Mouse (Mus musculus): Measurements from ENCODE around the gene Acsbg1. TPM values are rescaled to one million over a fixed set of nuclear protein-coding genes. Genes with fewer than 3 reads are reported as not detected.

Gene Acsbg1
- total and polyA plus RNA-seq, 2 experiments, result under 0.01 to 0.12 TPM

- peak; percentile 44 for DNase-seq (ENCODE audit: extremely low read depth, low read depth, low spot score)
- H3K36me3 ChIP-seq (ENCODE audit: control insufficient read depth, insufficient read depth, low read length), result no peaks in the 10 kb centered on the region
- H3K79me2 ChIP-seq (ENCODE audit: control insufficient read depth, insufficient read depth, low read length), result no peaks in the 10 kb centered on the region
- no peak overlapping the region for H3K27ac ChIP-seq (replicated peaks; ENCODE audit: insufficient read depth, low read depth, low read length)
- H3K4me3 ChIP-seq (ENCODE audit: insufficient read depth, low read depth, low read length), result no peak overlapping the region
- no peaks in the 10 kb centered on the region for H3K27me3 ChIP-seq (ENCODE audit: control insufficient read depth, insufficient read depth, low read length)
- TF ChIP-seq POLR2A (IDR thresholded peaks at IDR 0.05; ENCODE audit: extremely low read depth, insufficient read depth, low read length) (no peak), CTCF (IDR thresholded peaks at IDR 0.05; ENCODE audit: low read depth, low read length) (no peak)
- H3K9ac ChIP-seq (ENCODE audit: low read depth, low read length), result no peak overlapping the region
- H3K4me1 ChIP-seq (ENCODE audit: control insufficient read depth, insufficient read depth, low read length), result peaks cover 5% of the 10 kb centered on the region; the same call in 1 of the 2 replicates
- WGBS, result 25% methylated on average over 2 of the region's 2 CpGs
Measured at GRCm38 (mm10) chr9:54568732-54569131, 92.9 kb downstream of the Acsbg1 start.

- Histone ChIP-seq H3K36me3 (ENCODE audit: control insufficient read depth, insufficient read depth, low read length) (no peaks in the 10 kb centered on the region), H3K79me2 (ENCODE audit: control insufficient read depth, insufficient read depth, low read length) (no peaks in the 10 kb centered on the region), H3K4me3 (ENCODE audit: insufficient read depth, low read depth, low read length) (no peak overlapping the region), H3K27me3 (ENCODE audit: control insufficient read depth, insufficient read depth, low read length) (no peaks in the 10 kb centered on the region), H3K9ac (ENCODE audit: low read depth, low read length) (no peak overlapping the region), H3K4me1 (ENCODE audit: control insufficient read depth, insufficient read depth, low read length) (peaks cover 5% of the 10 kb centered on the region; the same call in 1 of the 2 replicates), H3K27ac (replicated peaks; ENCODE audit: insufficient read depth, low read depth, low read length) (no peak overlapping the region)
- no peak for TF ChIP-seq CTCF (IDR thresholded peaks at IDR 0.05; ENCODE audit: low read depth, low read length)
- WGBS, result 64% methylated on average over 4 of the region's 4 CpGs
- DNase-seq (ENCODE audit: extremely low read depth, low read depth, low spot score), result no peak
Measured at GRCm38 (mm10) chr9:54566958-54567357, 94.7 kb downstream of the Acsbg1 start.

GRCm38 (mm10) chr9:54560831-54561601 is 100.7 kb downstream of the Acsbg1 start:
- peaks cover 2% of the 10 kb centered on the region; the same call in 1 of the 2 replicates for H3K4me1 ChIP-seq (ENCODE audit: control insufficient read depth, insufficient read depth, low read length)
- no peak overlapping the region for H3K4me3 ChIP-seq (ENCODE audit: insufficient read depth, low read depth, low read length)
- no peak overlapping the region for H3K9ac ChIP-seq (ENCODE audit: low read depth, low read length)
- H3K36me3 ChIP-seq (ENCODE audit: control insufficient read depth, insufficient read depth, low read length), result no peaks in the 10 kb centered on the region
- no peaks in the 10 kb centered on the region for H3K79me2 ChIP-seq (ENCODE audit: control insufficient read depth, insufficient read depth, low read length)
- no peak for TF ChIP-seq POLR2A (IDR thresholded peaks at IDR 0.05; ENCODE audit: extremely low read depth, insufficient read depth, low read length)
- no peak for TF ChIP-seq CTCF (IDR thresholded peaks at IDR 0.05; ENCODE audit: low read depth, low read length)
- H3K27me3 ChIP-seq (ENCODE audit: control insufficient read depth, insufficient read depth, low read length), result no peaks in the 10 kb centered on the region
- no peak for DNase-seq (ENCODE audit: extremely low read depth, low read depth, low spot score)
- H3K27ac ChIP-seq (replicated peaks; ENCODE audit: insufficient read depth, low read depth, low read length), result no peak overlapping the region
- WGBS, result 85% methylated on average over 8 of the region's 8 CpGs

DNA sequence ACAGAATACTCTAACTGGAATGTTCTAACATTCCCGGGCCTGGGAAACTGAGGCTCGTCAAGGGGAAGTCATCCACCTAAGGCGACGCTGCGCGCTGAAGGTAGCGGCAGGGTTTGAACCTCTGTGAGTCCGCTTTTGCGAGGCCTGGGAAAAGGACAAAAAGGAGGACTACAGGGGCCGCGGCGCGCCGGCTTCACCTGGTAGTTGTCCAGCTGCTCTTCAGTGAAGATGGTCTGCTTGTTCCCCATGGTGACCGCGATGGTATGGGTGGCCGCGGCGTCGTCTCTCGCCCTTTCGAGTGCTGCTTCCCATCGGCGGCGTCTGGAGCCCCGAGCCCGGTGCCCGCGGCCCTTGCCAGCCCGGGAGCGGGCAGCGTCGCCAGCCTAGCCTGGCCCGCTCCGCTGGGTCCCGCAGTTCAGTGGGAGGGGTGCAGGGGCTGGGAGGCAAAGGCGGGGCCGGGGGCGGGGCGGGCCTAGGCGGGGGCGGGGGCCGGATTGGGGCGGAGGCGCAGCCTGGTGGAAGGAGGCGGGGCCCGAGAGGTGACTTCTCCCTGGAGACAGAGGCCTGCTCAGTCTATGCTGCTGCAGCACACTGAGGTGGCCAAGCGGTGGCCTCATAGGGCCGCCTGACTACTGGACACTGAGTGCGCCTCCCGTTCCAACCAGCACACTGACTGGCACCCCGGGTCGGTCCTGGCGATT is 101.7 kb downstream of the Acsbg1 start, which contains the start of gene Cib2:
Gene Cib2 (minus strand): TSS at position 448 of the 701 bp plus-strand sequence.
- 4% methylated on average over 52 of the region's 54 CpGs for WGBS
- TF ChIP-seq POLR2A (IDR thresholded peaks at IDR 0.05; ENCODE audit: extremely low read depth, insufficient read depth, low read length) (0 out of 2 replicates have a peak, but pooled peaks have one; percentile 39), CTCF (IDR thresholded peaks at IDR 0.05; ENCODE audit: low read depth, low read length) (peak; percentile 80)
- Histone ChIP-seq H3K79me2 (ENCODE audit: control insufficient read depth, insufficient read depth, low read length) (no peaks in the 10 kb centered on the region), H3K27me3 (ENCODE audit: control insufficient read depth, insufficient read depth, low read length) (no peaks in the 10 kb centered on the region), H3K9ac (ENCODE audit: low read depth, low read length) (peak within 1 kb of the TSS; percentile 63), H3K4me1 (ENCODE audit: control insufficient read depth, insufficient read depth, low read length) (peaks cover 2% of the 10 kb centered on the region; the same call in 1 of the 2 replicates), H3K27ac (replicated peaks; ENCODE audit: insufficient read depth, low read depth, low read length) (no peak within 1 kb of the TSS), H3K36me3 (ENCODE audit: control insufficient read depth, insufficient read depth, low read length) (no peaks in the 10 kb centered on the region), H3K4me3 (ENCODE audit: insufficient read depth, low read depth, low read length) (peak within 1 kb of the TSS; percentile 59)
- peak; percentile 80 for DNase-seq (ENCODE audit: extremely low read depth, low read depth, low spot score)

DNA sequence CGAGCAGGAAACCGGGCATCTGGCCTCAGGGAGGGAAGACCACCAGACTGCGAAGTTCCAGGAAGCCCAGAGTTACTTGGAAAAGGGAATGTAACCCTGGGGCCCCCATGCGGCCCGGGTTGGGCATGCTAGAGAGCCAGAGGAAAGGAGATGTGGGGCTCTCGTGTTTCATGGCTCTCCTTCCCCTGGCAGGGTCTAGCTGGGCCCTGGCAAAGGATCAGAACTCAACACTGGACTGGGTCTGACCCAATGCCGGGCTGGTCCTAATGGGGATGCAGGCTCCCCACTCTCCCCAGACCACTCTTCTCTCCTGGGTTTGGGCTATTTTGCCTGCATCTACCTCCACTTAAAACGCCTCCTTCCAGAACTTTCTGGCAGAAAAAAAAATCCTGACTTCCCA is 102.9 kb downstream of the Acsbg1 start:
- Histone ChIP-seq H3K9ac (ENCODE audit: low read depth, low read length) (no peak overlapping the region), H3K4me3 (ENCODE audit: insufficient read depth, low read depth, low read length) (no peak overlapping the region), H3K36me3 (ENCODE audit: control insufficient read depth, insufficient read depth, low read length) (no peaks in the 10 kb centered on the region), H3K4me1 (ENCODE audit: control insufficient read depth, insufficient read depth, low read length) (peaks cover 2% of the 10 kb centered on the region; the same call in 1 of the 2 replicates), H3K27ac (replicated peaks; ENCODE audit: insufficient read depth, low read depth, low read length) (no peak overlapping the region), H3K79me2 (ENCODE audit: control insufficient read depth, insufficient read depth, low read length) (no peaks in the 10 kb centered on the region), H3K27me3 (ENCODE audit: control insufficient read depth, insufficient read depth, low read length) (no peaks in the 10 kb centered on the region)
- TF ChIP-seq POLR2A (IDR thresholded peaks at IDR 0.05; ENCODE audit: extremely low read depth, insufficient read depth, low read length), result no peak
- no peak for TF ChIP-seq CTCF (IDR thresholded peaks at IDR 0.05; ENCODE audit: low read depth, low read length)
- no peak for DNase-seq (ENCODE audit: extremely low read depth, low read depth, low spot score)
- WGBS, result 89% methylated on average over 8 of the region's 8 CpGs

All from liver, adult 2 months (tissue).